ENCODE assay signal across 1 mouse cellular context in the genomic region with DNA sequence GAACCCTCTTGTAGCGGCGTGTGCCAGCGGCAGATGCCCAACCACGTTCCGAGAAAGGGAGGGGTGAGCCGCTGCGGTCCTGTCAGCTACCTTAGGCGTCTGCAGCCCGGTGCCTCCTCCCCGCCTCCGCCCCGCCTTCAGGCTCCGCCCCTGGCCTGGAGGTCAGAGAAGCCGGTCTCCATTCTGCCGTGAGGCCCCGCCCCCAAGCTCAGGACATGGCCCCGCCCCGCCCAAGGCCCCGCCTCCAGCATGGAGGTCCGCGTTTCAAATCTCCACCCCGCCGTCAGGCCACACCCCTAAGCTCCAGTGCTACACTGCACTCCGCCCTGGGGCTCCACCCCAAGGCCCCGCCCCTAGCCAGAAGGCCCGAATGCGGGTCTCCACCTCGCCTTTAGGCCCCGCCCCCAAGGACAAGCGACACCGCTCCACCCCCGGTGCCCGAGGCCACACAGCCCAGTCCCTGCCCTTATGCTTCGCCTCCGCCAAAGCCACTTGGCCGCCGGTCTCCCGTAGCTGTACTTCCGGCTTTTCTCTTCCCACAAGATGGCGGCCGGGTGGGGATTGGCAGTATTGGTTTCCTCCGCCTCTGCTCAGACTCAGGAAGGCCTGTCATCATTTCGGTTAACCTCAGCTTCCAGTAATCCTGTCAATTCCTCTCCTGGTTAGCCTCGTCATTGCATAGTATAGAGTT.
A peak's percentile ranks its signal among the peaks of the same experiment; 100 is the strongest.
TF ChIP-seq lines count a peak whose summit lies in the region.

A gene (minus strand): TSS at position 217 of the 691 bp plus-strand sequence.

TF ChIP-seq in myocyte, 11 proteins besides CTCF, POLR2A, EP300 and RAD21 (continued from another document):
- TF ChIP-seq MYOG (IDR thresholded peaks at IDR 0.05; ENCODE audit: control insufficient read depth in 1 of 3, insufficient read depth in 1 of 3, insufficient read length in 2 of 3, low read depth in 2 of 3): peak in 1 of 3 experiments; percentile 15
